Mouse (Mus musculus): Measurements from ENCODE around the gene Zcchc9.

The Zcchc9 gene

DNA sequence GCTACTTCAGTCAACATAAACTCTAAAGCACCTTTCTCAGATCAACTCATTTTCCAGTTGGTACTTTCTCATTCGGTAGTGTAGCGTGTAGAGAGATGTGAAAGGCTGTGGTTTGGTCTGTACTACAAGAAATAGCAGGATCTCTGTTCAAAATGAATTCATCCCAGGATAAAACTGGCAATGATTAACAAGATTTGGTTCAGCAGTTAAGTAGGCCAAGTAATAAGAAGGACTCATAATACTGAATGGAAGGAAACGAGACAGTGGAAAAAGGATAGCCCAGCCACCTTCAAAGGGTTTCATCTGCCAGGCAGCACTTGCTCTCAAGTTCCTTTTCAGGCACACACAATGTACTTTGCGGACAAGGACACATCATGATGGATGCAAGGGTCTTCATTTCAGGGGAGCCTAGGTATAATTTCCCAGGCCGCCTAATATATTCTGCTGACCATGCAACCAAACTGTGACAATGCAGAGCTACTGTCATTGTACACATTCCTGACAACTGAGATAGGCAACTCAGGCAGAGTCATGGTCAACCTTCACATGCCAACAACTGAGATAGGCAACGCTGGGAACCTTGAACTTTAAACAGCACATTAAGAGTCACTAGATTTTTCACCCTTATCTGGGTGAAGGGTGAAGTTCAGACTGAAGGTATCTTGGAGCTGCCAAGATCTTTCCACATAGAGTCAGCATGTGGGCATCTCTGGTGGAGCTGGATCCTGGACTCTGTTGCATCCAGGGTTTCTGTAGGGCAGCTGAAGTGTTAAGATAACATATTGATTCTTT is 45.7 kb downstream of the Zcchc9 start:
- no peak for DNase-seq (ENCODE audit: low read depth)

DNA sequence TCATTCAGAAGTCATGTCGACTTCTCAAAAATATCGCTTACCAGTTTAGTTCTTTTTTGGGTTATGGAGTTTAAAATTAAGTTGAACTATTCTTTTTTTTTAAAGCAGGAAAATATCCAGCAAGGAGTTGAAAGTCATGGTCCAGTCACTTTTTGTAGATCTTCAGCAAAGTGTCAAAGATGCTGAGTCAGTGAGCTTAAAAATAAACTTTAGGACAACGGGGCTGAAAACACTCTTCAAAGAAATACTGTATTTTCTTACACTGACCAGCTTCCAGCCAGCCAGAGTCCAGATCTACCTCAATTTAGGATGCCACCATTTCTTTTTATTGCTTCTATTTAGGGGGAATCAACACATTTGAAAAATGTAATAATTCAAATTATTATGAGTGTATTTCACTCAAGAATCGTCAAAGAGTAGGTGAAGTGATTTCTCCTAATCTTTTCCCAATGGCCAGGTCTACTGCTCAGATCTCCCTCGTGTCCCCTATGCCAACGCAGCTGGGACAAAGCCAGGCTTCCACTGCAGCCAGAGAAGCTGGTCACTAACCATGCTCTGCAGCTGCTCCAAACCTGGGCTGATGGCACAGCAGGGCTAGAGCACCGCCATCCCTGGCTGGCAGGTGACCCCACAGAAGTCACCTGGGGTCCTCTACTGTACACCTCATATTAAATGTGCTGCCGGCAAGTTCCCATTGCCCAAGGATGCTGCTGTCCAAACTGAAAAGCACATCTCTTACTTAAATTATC is 47.0 kb downstream of the Zcchc9 start:
- no peak for DNase-seq (ENCODE audit: low read depth)

- no peak for DNase-seq (ENCODE audit: low read depth)
Measured at GRCm38 (mm10) chr13:91759791-91760190, 47.7 kb downstream of the Zcchc9 start.

DNA sequence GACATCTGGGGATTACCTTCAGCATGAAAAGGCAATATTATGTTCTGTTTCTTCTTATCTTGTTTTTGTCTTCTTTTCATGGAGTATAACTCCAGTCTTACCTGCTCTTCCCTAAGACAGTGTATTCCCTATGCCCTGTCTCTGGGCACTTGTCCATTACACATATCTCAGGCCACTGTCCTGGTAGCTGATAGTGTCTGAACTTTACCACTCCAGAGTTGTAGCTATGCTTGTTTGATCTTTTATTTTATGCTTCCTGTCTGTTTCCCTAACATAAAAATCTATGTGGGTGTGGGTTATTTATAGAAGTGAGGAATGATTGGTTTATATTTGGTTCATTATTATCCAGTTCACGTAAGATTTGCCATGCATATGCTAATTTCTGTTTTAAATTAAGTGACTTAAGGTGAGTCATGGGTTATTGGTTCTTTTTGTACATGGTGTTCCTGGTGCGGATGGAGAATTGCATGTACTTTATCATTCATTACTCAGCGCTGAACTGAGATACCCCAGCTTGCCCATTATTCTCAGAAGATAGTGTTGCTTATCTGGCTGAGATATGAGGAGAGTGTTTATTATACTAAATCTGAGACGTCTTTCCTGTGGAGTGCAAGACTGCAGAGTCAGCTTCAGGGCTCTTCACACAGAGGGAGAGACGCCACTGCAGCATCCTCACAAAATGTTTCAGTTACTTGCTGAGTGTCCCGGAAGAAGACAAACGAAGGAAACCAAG is 49.0 kb downstream of the Zcchc9 start:
- DNase-seq (ENCODE audit: low read depth), result no peak

GRCm38 (mm10) chr13:91756230-91756629 is 51.3 kb downstream of the Zcchc9 start:
- peak; percentile 8 for DNase-seq (ENCODE audit: low read depth)

- DNase-seq (ENCODE audit: low read depth), result no peak
Measured at GRCm38 (mm10) chr13:91754762-91755161, 52.7 kb downstream of the Zcchc9 start.

DNA sequence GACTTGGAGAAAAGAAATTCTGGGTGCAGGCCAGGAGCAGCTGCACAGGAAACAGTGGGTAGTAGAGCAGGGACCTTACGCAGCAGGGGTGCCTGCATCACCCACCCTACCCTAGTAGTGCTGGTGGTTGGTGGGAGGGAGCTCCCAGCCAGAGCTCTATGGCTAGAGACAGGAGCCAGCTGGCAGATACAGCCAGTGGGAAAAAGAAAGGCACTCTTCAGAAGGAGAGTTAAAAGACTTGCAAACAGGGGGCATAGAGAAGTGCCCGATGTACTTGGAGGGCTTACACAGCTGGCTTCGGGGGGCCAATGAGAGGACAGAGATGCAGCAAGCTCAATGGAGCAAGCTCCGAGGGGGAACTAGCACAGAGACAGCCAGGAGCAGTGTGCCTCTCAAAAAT is 53.8 kb downstream of the Zcchc9 start:
- DNase-seq (ENCODE audit: low read depth), result no peak

DNA sequence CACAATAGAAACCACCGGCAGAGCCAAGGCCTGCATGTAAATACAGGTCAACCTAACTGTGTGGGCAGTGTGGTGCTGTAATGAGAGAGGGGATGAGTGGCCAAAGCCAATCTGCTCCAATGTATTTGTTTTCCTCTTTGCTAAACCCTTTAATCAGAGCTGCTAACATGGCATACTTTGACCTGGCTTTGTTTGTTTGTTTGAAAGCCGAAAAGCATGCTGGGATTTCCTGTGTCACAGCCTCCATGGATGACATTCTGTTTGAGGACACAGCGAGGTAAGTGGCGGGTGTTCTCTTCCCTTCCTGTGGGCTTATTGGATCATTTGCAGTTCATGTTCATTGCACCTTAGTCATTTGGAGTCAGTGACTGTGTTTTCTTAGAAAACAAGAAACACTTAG is 57.5 kb downstream of the Zcchc9 start:
- no peak for DNase-seq (ENCODE audit: low read depth)

DNA sequence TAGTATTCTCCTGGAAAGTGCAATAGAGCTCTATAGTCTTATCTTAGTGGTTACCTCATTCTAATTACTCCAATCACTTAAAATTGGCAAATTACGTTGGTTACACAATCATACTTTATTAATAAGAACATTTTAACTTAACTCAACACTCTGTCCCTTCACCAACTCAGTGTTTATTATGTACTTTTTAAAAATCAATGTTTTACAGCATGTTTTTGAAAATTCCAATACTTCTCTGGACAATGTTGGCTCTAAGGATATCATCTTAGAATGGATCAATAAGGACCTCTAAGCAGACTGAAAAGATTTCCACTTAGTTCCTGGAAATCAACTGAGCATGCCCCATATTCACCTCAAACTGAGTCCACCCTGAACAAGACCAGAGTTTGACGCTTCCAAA is 59.1 kb downstream of the Zcchc9 start:
- no peak for DNase-seq (ENCODE audit: low read depth)
